Mouse (Mus musculus) olfactory bulb, adult 2 months (tissue): ENCODE measurements around the gene Ccdc78. TPM values are rescaled to one million over a fixed set of nuclear protein-coding genes. Genes with fewer than 3 reads are reported as not detected.
"Not testable (repeated sequence)": the region's sequence is repeated elsewhere in the genome, so short reads cannot be mapped to it uniquely, and the experiment has no call there.

ENCODE experiments used
- H3K27ac ChIP-seq: fragments of 200-500 bp; 2 replicates; pipeline ENCODE4 v1.5.1; 2012; ENCODE audit warnings: low read depth, low read length; ENCODE audit not compliant: insufficient read depth
- H3K4me1 ChIP-seq: fragments of 200-500 bp; 2 replicates; pipeline ENCODE4 v1.6.1; 2012; ENCODE audit warnings: low read length; ENCODE audit not compliant: control insufficient read depth, insufficient read depth
- H3K4me3 ChIP-seq: fragments of 200-500 bp; 2 replicates; pipeline ENCODE4 v1.5.1; 2012; ENCODE audit warnings: mild to moderate bottlenecking, low read depth, low read length, moderate library complexity; ENCODE audit not compliant: insufficient read depth
- CTCF ChIP-seq: fragments of 200-500 bp; IDR thresholded peaks from 2 replicates; pipeline ENCODE4 v1.5.1; 2012; ENCODE audit warnings: low read depth, mild to moderate bottlenecking, low read length, moderate library complexity; ENCODE audit not compliant: insufficient read depth
- POLR2A ChIP-seq: fragments of 200-500 bp; IDR thresholded peaks from 2 replicates; pipeline ENCODE4 v1.6.1; 2012; ENCODE audit warnings: mild to moderate bottlenecking, low read depth, low read length, moderate library complexity; ENCODE audit not compliant: insufficient read depth
- WGBS: fragments of 180-500 bp; shearing (Covaris S2); methylation state at CpG from one replicate; pipeline ENCODE4 v1.1.7; 2018; 5-methylcytosine and 5-hydroxymethylcytosine counted together
- polyA plus RNA-seq: library from polyadenylated mRNA; stranded (reverse); fragments of >200 nt; gene quantifications from 2 replicates; pipeline ENCODE4 v1.2.4, GENCODE M21; 2012; ENCODE audit warnings: low replicate concordance; ENCODE audit not compliant: missing spikeins, insufficient read depth, insufficient read length

The Ccdc78 gene
- not detected in 2 replicates for polyA plus RNA-seq

GRCm38 (mm10) chr17:25786280-25786679 is at the start of gene Ccdc78:
TSS of gene Ccdc78 (plus strand) at chr17:25786580.
- 73% methylated on average over 3 of the region's 3 CpGs for WGBS
- TF ChIP-seq CTCF (no peak), POLR2A (no peak)

DNA sequence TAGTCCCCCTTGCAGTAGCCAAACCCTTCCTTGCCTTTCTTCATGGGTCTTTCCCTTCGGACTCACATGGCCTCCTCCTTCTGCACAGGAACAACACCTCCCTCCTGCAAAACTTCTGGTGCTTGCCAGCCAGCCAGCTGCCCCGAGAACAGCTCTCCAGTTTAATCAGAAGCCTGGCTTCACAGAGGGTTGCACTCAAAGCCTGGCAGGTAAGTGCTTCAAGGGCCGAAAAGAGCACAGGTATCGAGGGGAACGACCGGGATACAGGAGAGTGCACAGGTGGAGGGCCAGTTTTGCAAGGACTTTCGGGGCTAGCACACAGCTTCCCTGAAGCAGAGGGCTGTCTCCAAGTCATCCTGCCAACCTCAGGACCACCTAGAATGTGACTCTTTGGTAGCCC is 47.5 kb upstream of the Ccdc78 start:
- WGBS = 81% methylated on average over 7 of the region's 7 CpGs
- TF ChIP-seq CTCF (no peak), POLR2A (no peak)
- H3K27ac ChIP-seq = no peak overlapping the region
- no peak overlapping the region for H3K4me3 ChIP-seq
- H3K4me1 ChIP-seq = no peaks in the 10 kb centered on the region

More at GRCm38 (mm10) chr17:25786280-25786679, at the start of gene Ccdc78:
- Histone ChIP-seq H3K4me1 (peaks cover 21% of the 10 kb centered on the region), H3K4me3 (peak within 1 kb of the TSS; percentile 64), H3K27ac (peak within 1 kb of the TSS; percentile 38)

- WGBS = 68% methylated on average over 12 of the region's 12 CpGs
- H3K4me3 ChIP-seq, H3K4me1 ChIP-seq, H3K27ac ChIP-seq: not testable (repeated sequence)
Observed at GRCm38 (mm10) chr17:25741471-25741870, 44.9 kb upstream of the Ccdc78 start.

DNA sequence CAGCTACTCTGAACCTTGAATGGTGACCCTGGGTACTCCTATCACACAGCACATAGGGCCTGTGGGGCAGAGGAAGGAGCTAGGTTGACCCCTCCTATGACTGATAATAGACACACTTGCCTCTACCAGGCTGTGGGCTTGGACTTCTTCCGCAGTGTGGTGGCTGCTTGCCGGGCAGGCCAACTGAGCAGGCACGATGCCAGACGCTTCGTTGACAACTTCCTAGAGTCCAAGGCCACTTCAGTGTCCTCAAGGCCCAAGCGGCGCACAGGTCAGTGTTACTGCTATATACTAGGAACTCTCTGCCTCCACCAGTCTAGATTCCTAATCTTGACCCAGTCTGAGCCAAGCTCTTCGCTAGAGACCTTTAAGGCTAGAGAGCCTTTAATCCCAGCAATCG is 42.5 kb upstream of the Ccdc78 start:
- no peaks in the 10 kb centered on the region for H3K4me1 ChIP-seq
- H3K27ac ChIP-seq = no peak overlapping the region
- TF ChIP-seq CTCF = no peak
- no peak for TF ChIP-seq POLR2A
- H3K4me3 ChIP-seq = no peak overlapping the region
- WGBS = 91% methylated on average over 9 of the region's 9 CpGs

DNA sequence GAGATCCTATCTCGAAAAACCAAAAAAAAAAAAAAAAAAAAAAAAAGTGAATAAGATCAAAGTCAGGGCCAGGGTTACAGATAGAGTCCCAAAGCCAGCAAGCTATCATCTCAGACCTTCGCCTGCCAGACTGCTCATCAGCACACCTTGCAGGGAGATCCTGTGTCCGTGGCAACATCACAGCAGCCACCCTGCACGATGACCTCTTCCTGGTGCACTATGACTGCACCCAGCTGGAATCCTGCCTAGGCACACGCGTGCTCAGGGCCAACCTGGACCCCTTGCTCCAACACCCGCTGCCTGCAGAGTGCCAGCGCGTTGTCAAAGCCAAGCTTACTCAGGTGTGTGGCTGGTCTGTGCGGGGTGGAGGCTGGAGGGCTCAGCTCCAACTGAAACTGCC is 42.1 kb upstream of the Ccdc78 start:
- Histone ChIP-seq H3K4me3 (no peak overlapping the region), H3K4me1 (no peaks in the 10 kb centered on the region), H3K27ac (no peak overlapping the region)
- TF ChIP-seq CTCF (no peak), POLR2A (no peak)
- WGBS = 83% methylated on average over 10 of the region's 10 CpGs

- Histone ChIP-seq H3K4me3 (no peak overlapping the region), H3K27ac (no peak overlapping the region), H3K4me1 (peaks cover 6% of the 10 kb centered on the region)
- no peak for TF ChIP-seq CTCF
- WGBS = 93% methylated on average over 4 of the region's 4 CpGs
Observed at GRCm38 (mm10) chr17:25748238-25748637, 38.1 kb upstream of the Ccdc78 start.

DNA sequence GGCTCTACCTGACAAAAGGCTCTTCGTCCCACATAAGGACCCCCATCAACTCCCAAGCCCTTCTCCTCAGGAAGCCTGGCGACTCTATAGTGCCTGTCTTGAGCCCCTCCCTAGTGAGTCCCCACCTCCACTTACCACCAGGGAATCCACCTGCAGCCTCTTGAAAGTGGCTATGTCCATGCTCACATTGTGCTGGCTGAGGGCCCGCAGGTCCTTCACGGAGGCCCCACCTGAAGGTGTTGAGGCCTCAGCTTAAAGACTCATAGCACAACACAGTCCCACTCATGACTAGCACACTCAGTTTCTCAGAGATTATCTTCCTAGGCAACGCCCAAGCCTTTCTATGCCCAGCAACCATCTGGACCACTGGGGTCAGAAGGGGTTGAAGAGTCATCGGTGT is 37.1 kb upstream of the Ccdc78 start:
- Histone ChIP-seq H3K4me1 (peaks cover 6% of the 10 kb centered on the region), H3K27ac (no peak overlapping the region), H3K4me3 (no peak overlapping the region)
- no peak for TF ChIP-seq CTCF
- 86% methylated on average over 6 of the region's 6 CpGs for WGBS

DNA sequence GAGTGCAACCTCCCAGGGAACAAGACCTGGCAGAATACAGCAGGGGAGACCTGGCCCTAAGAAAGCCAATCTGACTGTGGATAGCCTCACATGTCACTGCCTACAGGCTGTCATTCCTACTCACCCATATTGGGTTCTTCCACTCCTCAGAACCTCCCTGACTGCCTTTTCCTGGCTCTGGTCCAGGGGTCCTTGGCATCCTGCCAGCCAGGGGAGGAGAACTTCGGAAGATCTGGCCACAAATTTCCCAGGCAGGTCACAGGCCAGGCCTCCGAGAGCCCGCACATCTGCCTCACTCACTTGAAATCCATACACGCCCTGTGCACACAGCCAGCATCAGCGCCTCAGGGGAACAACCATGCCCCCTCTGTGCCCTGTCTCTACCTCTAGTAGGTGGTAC is 34.9 kb upstream of the Ccdc78 start:
- no peak overlapping the region for H3K27ac ChIP-seq
- peaks cover 6% of the 10 kb centered on the region for H3K4me1 ChIP-seq
- 44% methylated on average over 5 of the region's 5 CpGs for WGBS
- no peak overlapping the region for H3K4me3 ChIP-seq
- TF ChIP-seq POLR2A (no peak), CTCF (no peak)

GRCm38 (mm10) chr17:25754241-25754640 is 32.1 kb upstream of the Ccdc78 start, which contains the start of gene Msln:
TSS of gene Msln (minus strand) at chr17:25754378.
- H3K4me1 ChIP-seq = peaks cover 6% of the 10 kb centered on the region
- H3K4me3 ChIP-seq = no peak within 1 kb of the TSS
- H3K27ac ChIP-seq = no peak within 1 kb of the TSS
- WGBS = 83% methylated on average over 9 of the region's 9 CpGs
- TF ChIP-seq CTCF (no peak), POLR2A (no peak)

- no peak for TF ChIP-seq CTCF
- no peak overlapping the region for H3K27ac ChIP-seq
- H3K4me3 ChIP-seq = no peak overlapping the region
- peaks cover 6% of the 10 kb centered on the region for H3K4me1 ChIP-seq
- WGBS = 80% methylated on average over 4 of the region's 4 CpGs
Observed at GRCm38 (mm10) chr17:25755086-25755485, 31.3 kb upstream of the Ccdc78 start.
